Mouse (Mus musculus) spleen, adult 2 months (tissue): ENCODE measurements around the gene Cenpm.

Experiments used
- CTCF ChIP-seq: fragments of 200-500 bp; IDR thresholded peaks from 2 replicates; pipeline ENCODE4 v1.5.1; 2011; ENCODE audit warnings: mild to moderate bottlenecking, inconsistent platforms; ENCODE audit not compliant: insufficient read depth, insufficient read length, insufficient replicate concordance; ENCODE audit errors: extremely low read depth
- POLR2A ChIP-seq: fragments of 200-500 bp; IDR thresholded peaks from 2 replicates; pipeline ENCODE4 v1.6.1; 2011; ENCODE audit warnings: low read depth, low read length, inconsistent platforms

DNA sequence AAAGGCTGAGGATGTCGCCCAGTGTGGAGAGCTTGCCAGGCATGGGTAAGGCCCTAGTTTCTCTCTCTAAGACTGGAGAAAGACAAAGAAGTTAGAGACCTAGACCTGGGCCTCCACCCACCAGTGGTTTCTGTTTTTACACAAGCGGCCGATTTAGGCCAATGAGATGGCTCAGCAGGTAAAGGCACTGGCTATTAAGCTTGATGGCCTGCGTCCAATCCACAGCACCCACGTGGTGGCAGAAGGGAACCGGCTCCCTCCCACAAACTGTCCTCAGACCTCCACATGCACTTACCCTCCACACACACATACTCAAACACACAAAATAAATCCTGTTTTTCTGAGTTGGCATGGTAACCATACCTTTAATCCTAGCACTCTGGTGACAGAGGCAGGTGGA lies 42.5 kb downstream of the Cenpm start:
- TF ChIP-seq CTCF (no peak), POLR2A (no peak)
